Mouse (Mus musculus): ENCODE results near the gene 4430402I18Rik. TPM values are rescaled to one million over a fixed set of nuclear protein-coding genes. Genes with fewer than 3 reads are reported as not detected.

Gene 4430402I18Rik
- total and polyA plus RNA-seq, 2 experiments from 2014 or later = 2.1 to 4.7 TPM

DNA sequence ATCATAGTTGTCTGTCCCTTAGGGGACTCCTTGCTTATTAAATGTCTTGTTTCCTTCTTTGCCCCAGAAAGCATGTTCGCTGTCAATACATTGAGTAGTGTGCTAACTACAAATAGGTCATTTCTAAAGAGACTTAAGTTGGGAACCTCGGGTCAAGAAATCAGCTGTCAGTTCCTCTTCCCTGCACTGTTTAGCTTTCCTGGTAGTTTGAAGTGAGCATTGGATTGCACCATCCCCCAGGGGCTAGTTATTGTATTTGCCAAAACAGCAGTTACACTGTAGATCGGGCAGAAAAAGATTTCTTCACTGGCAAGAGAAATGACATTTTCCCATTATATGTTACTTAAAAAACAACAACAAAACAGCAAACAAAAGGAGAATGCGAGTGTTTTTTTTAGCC, 578 bp upstream of the 4430402I18Rik start:
- ATAC-seq (no peak), DNase-seq (no peak)

DNA sequence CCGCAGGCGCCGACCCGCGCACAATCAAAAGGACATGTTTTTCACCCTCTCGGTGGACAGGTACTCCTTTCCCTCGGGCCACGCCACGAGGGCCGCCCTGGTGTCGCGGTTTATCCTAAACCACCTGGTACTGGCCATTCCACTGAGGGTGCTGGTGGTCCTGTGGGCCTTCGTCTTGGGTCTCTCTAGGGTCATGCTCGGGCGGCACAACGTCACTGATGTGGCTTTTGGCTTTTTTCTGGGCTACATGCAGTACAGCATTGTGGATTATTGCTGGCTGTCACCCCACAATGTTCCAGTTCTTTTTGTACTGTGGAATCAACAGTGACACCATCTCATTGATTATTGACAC, 3.1 kb downstream of the 4430402I18Rik start:
- Histone ChIP-seq H3K27ac (ENCODE audit: low read depth, low read length) (peak overlapping the region; percentile 87), H3K9ac (peak overlapping the region; percentile 88), H3K4me3 (ENCODE audit: low read depth, low read length) (peak overlapping the region; percentile 81), H3K9me3 (ENCODE audit: low read length) (no peaks in the 10 kb centered on the region), H3K4me2 (ENCODE audit: low read depth) (peak overlapping the region; percentile 89), H3K4me1 (ENCODE audit: insufficient read depth) (peaks cover 6% of the 10 kb centered on the region), H3K27me3 (ENCODE audit: insufficient read depth, low read length) (no peaks in the 10 kb centered on the region), H3K36me3 (ENCODE audit: insufficient read depth) (no peaks in the 10 kb centered on the region)
- DNase-seq (no peak), ATAC-seq (peak; percentile 12; the same call in 1 of the 2 replicates)
- TF ChIP-seq CTCF (IDR thresholded peaks at IDR 0.05; ENCODE audit: low read depth) = no peak; the same call in 1 of the 2 replicates
- 6% methylated on average over 16 of the region's 16 CpGs for WGBS

More for the DNA sequence above, 578 bp upstream of the 4430402I18Rik start:
- H3K9me3 ChIP-seq (ENCODE audit: low read length) = no peaks in the 10 kb centered on the region
- no peak for TF ChIP-seq CTCF (IDR thresholded peaks at IDR 0.05; ENCODE audit: low read depth)
- 78% methylated on average over 4 of the region's 4 CpGs for WGBS
- H3K4me2 ChIP-seq (ENCODE audit: low read depth) = no peak overlapping the region
- H3K36me3 ChIP-seq (ENCODE audit: insufficient read depth) = no peaks in the 10 kb centered on the region
- no peaks in the 10 kb centered on the region for H3K27me3 ChIP-seq (ENCODE audit: insufficient read depth, low read length)
- H3K4me3 ChIP-seq (ENCODE audit: low read depth, low read length) = no peak overlapping the region
- H3K27ac ChIP-seq (ENCODE audit: low read depth, low read length) = no peak overlapping the region
- H3K4me1 ChIP-seq (ENCODE audit: insufficient read depth) = peaks cover 6% of the 10 kb centered on the region
- H3K9ac ChIP-seq = no peak overlapping the region

DNA sequence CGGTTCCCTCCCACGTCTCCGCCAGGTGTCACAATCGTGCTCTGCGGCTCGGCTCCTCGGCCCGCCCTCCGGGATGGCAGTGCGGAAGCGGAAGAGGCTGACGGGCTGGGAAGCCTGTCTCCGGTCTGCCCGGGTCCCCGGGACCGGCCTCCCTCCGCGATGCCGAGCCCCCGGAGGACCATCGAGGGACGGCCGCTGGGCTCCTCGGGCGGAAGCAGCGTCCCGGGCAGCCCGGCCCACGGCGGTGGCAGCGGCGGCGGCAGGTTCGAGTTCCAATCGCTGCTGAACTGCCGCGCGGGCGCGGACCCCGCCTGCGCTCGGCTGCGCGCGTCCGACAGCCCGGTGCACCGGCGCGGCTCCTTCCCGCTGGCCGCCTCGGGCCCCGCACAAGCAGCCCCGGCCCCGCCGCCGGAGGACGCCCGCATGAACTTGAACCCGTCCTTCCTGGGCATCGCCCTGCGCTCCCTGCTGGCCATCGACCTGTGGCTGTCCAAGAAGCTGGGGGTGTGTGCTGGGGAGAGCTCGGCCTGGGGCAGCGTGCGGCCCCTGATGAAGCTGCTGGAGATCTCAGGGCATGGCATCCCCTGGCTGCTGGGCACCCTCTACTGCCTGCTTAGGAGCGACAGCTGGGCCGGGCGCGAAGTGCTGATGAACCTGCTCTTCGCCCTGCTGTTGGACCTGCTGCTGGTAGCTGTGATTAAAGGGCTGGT, 3.6 kb downstream of the 4430402I18Rik start, which contains the start of gene Plpp6:
Plpp6 (plus strand) TSS at position 112 of the 710 bp plus-strand sequence.
- DNase-seq (peak; percentile 85), ATAC-seq (peak; percentile 90)
- peak; percentile 76 for TF ChIP-seq CTCF (IDR thresholded peaks at IDR 0.05; ENCODE audit: low read depth)
- under 1% methylated on average over 57 of the region's 73 CpGs for WGBS
- H3K4me2 ChIP-seq (ENCODE audit: low read depth) = peak within 1 kb of the TSS; percentile 89
- H3K4me1 ChIP-seq (ENCODE audit: insufficient read depth) = peaks cover 6% of the 10 kb centered on the region
- no peaks in the 10 kb centered on the region for H3K36me3 ChIP-seq (ENCODE audit: insufficient read depth)
- H3K27ac ChIP-seq (ENCODE audit: low read depth, low read length) = peak within 1 kb of the TSS; percentile 87
- peak within 1 kb of the TSS; percentile 81 for H3K4me3 ChIP-seq (ENCODE audit: low read depth, low read length)
- no peaks in the 10 kb centered on the region for H3K27me3 ChIP-seq (ENCODE audit: insufficient read depth, low read length)
- H3K9ac ChIP-seq = peak within 1 kb of the TSS; percentile 88
- H3K9me3 ChIP-seq (ENCODE audit: low read length) = no peaks in the 10 kb centered on the region

DNA sequence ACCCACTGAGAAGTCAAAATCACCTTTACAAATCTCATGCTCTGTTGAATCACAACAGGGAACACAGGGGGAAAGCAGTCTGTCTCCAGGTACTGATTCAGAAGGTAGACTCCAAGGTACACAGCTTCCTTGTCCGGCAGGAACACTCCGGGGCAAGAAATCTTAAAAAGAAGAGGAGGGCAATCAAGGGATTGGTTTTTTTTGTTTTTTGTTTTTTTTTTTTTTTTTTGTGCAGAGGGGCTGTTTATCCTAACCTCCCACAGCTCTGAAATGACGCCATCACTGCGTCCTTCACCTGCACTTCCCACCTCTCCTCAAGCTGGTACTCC, 4.1 kb downstream of the 4430402I18Rik start:
- WGBS = 0% methylated on average over 4 of the region's 4 CpGs
- H3K9me3 ChIP-seq (ENCODE audit: low read length) = no peaks in the 10 kb centered on the region
- no peaks in the 10 kb centered on the region for H3K27me3 ChIP-seq (ENCODE audit: insufficient read depth, low read length)
- no peak for TF ChIP-seq CTCF (IDR thresholded peaks at IDR 0.05; ENCODE audit: low read depth)
- H3K9ac ChIP-seq = peak overlapping the region; percentile 88
- H3K27ac ChIP-seq (ENCODE audit: low read depth, low read length) = peak overlapping the region; percentile 87
- DNase-seq (no peak), ATAC-seq (no peak)
- H3K4me1 ChIP-seq (ENCODE audit: insufficient read depth) = peaks cover 6% of the 10 kb centered on the region
- H3K36me3 ChIP-seq (ENCODE audit: insufficient read depth) = no peaks in the 10 kb centered on the region
- H3K4me2 ChIP-seq (ENCODE audit: low read depth) = peak overlapping the region; percentile 89
- H3K4me3 ChIP-seq (ENCODE audit: low read depth, low read length) = peak overlapping the region; percentile 81

DNA sequence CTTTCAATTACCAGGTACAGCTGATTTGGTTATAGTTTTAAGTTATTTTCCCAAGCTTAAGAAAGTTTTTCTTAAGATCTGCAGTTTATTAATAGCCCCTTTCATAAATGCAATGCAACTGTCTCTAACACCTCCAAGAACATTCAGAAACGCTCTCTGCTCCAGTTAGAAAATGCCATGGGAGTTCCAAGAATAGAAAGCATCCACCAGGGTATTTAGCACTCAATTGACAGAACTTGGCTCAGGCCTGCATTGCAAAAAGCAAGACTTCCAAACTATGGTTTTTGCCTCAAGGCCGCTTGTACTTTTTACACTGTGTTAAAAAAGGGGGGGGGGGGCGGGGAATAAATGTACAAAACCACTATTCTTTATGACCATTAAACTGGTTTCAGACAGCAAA, 4.5 kb downstream of the 4430402I18Rik start:
- peak; percentile 12; the same call in 1 of the 2 replicates for ATAC-seq
- Histone ChIP-seq H3K4me2 (ENCODE audit: low read depth) (peak overlapping the region; percentile 89), H3K27me3 (ENCODE audit: insufficient read depth, low read length) (no peaks in the 10 kb centered on the region), H3K4me3 (ENCODE audit: low read depth, low read length) (0 out of 2 replicates have a peak overlapping the region, but pooled peaks have one; percentile 81), H3K9ac (no peak overlapping the region), H3K27ac (ENCODE audit: low read depth, low read length) (peak overlapping the region; percentile 87; the same call in 1 of the 2 replicates), H3K9me3 (ENCODE audit: low read length) (no peaks in the 10 kb centered on the region), H3K36me3 (ENCODE audit: insufficient read depth) (no peaks in the 10 kb centered on the region), H3K4me1 (ENCODE audit: insufficient read depth) (peaks cover 6% of the 10 kb centered on the region)
- no peak; the same call in 1 of the 2 replicates for TF ChIP-seq CTCF (IDR thresholded peaks at IDR 0.05; ENCODE audit: low read depth)
- whole genome bisulfite sequencing = 17% methylated on average over 3 of the region's 3 CpGs
- peak; percentile 43 for DNase-seq

DNA sequence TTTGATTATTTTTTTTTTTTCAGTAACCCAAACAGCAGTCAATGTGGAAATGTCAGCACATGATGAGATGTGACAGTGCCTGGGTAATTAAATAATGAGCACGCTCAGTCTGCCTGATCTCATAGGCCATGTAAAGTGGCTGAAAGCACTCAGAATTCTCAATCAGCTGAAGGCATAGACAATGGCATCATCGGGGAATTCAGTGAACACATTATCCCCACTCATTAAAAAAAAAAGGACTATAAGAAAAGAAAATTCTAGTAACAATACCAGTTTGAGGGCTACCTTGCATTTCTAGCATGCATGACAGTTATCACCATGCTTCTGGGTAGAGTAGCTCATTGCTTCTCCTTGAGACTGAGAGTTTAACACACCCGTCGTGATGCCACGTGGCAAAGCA, 16.3 kb downstream of the 4430402I18Rik start:
- no peak overlapping the region for H3K4me3 ChIP-seq (ENCODE audit: low read depth, low read length)
- H3K9me3 ChIP-seq (ENCODE audit: low read length) = no peaks in the 10 kb centered on the region
- DNase-seq (no peak), ATAC-seq (no peak)
- no peaks in the 10 kb centered on the region for H3K27me3 ChIP-seq (ENCODE audit: insufficient read depth, low read length)
- H3K9ac ChIP-seq = no peak overlapping the region
- H3K4me1 ChIP-seq (ENCODE audit: insufficient read depth) = no peaks in the 10 kb centered on the region
- no peaks in the 10 kb centered on the region for H3K36me3 ChIP-seq (ENCODE audit: insufficient read depth)
- TF ChIP-seq CTCF (IDR thresholded peaks at IDR 0.05; ENCODE audit: low read depth) = no peak
- 33% methylated on average over 5 of the region's 5 CpGs for WGBS
- no peak overlapping the region for H3K27ac ChIP-seq (ENCODE audit: low read depth, low read length)
- H3K4me2 ChIP-seq (ENCODE audit: low read depth) = no peak overlapping the region

DNA sequence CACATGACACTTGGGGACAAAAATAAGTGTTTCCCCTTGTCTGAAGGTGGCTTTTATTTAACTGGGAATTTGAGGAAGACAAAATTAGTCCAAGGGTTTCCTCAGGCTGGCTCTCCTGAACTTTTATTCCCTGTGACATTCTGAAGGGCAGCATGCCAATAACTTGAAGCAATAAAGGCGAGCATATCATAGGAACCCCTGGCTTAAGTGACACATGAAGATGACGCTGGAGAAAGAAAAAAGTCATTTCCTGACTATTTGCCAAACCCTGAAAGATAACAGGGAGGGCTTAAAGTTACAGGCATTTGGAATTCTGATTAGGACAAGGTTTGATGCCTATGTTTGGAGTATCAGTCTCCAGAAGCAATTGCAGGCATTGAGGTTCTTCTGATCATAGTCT, 20.3 kb downstream of the 4430402I18Rik start:
- Histone ChIP-seq H3K9me3 (ENCODE audit: low read length) (no peaks in the 10 kb centered on the region), H3K9ac (no peak overlapping the region), H3K4me1 (ENCODE audit: insufficient read depth) (no peaks in the 10 kb centered on the region), H3K27ac (ENCODE audit: low read depth, low read length) (no peak overlapping the region), H3K4me3 (ENCODE audit: low read depth, low read length) (no peak overlapping the region), H3K4me2 (ENCODE audit: low read depth) (no peak overlapping the region), H3K27me3 (ENCODE audit: insufficient read depth, low read length) (no peaks in the 10 kb centered on the region), H3K36me3 (ENCODE audit: insufficient read depth) (no peaks in the 10 kb centered on the region)
- DNase-seq = no peak
- ATAC-seq = no peak
- TF ChIP-seq CTCF (IDR thresholded peaks at IDR 0.05; ENCODE audit: low read depth) = no peak
- WGBS = 58% methylated on average over 2 of the region's 2 CpGs
